In genomic region chr7:67952036-67952681, GRCm38 (mm10) we compare ENCODE assay signal across 8 mouse cellular contexts. TPM values are rescaled to one million over a fixed set of nuclear protein-coding genes. Genes with fewer than 3 reads are reported as not detected.
DNase-seq lines count a peak whose midpoint lies in the region; ATAC-seq and TF ChIP-seq lines count a peak whose summit lies in the region.

No protein-coding gene starts in this region.

- H3K27me3 ChIP-seq in C2C12 (ENCODE audit: control insufficient read depth, insufficient read depth, insufficient read length) = no peaks in the 10 kb centered on the region
- no peaks in the 10 kb centered on the region for H3K27me3 ChIP-seq in forebrain, embryonic 11.5 days (ENCODE audit: control insufficient read depth, insufficient read depth, low read length)
- no peaks in the 10 kb centered on the region for H3K27me3 ChIP-seq in heart, embryonic 16.5 days (ENCODE audit: control insufficient read depth, insufficient read depth, low read length)

- peak; percentile 57 for ATAC-seq in forebrain, embryonic 11.5 days (replicated peaks; ENCODE audit: low FRiP score)
- ATAC-seq in heart, embryonic 16.5 days (replicated peaks; ENCODE audit: extremely low read depth, insufficient read depth, low FRiP score) = peak; percentile 49
- ATAC-seq in neutrophil, adult 5-6 weeks (ENCODE audit: extremely low read depth, insufficient number of reproducible peaks, low FRiP score, poor library complexity, severe bottlenecking) = 0 out of 2 replicates have a peak, but pooled peaks have one; percentile 10

- peaks cover 35% of the 10 kb centered on the region for H3K79me3 ChIP-seq in C2C12 (ENCODE audit: low read depth)

- no peaks in the 10 kb centered on the region for H3K9me3 ChIP-seq in forebrain, embryonic 11.5 days (ENCODE audit: control insufficient read depth, low read length)
- H3K9me3 ChIP-seq in heart, embryonic 16.5 days (replicated peaks; ENCODE audit: control insufficient read depth, low read length) = no peaks in the 10 kb centered on the region

- H3K4me2 ChIP-seq in forebrain, embryonic 11.5 days (ENCODE audit: low read depth, low read length, severe bottlenecking) = peak overlapping the region; percentile 98
- H3K4me2 ChIP-seq in heart, embryonic 16.5 days (ENCODE audit: low read depth, low read length) = peak overlapping the region; percentile 99

- under 1% methylated on average over 84 of the region's 91 CpGs for WGBS in forebrain, embryonic 11.5 days
- under 1% methylated on average over 89 of the region's 91 CpGs for WGBS in heart, embryonic 16.5 days

- TF ChIP-seq CTCF in C2C12 (IDR thresholded peaks at IDR 0.05; ENCODE audit: control insufficient read depth, insufficient read depth, insufficient read length) = no peak

- peaks cover 52% of the 10 kb centered on the region for H3K79me2 ChIP-seq in C2C12 (ENCODE audit: control insufficient read depth, insufficient read depth)

- no peaks in the 10 kb centered on the region for H3K36me3 ChIP-seq in C2C12 (ENCODE audit: control insufficient read depth, insufficient read depth)
- H3K36me3 ChIP-seq in forebrain, embryonic 11.5 days (ENCODE audit: control insufficient read depth, insufficient read depth, low read length) = no peaks in the 10 kb centered on the region
- H3K36me3 ChIP-seq in heart, embryonic 16.5 days (ENCODE audit: control insufficient read depth, insufficient read depth) = no peaks in the 10 kb centered on the region

- H3K27ac ChIP-seq in forebrain, embryonic 11.5 days (ENCODE audit: low read depth, low read length) = peak overlapping the region; percentile 99
- peak overlapping the region; percentile 99 for H3K27ac ChIP-seq in heart, embryonic 16.5 days (ENCODE audit: low read length)

- H3K9ac ChIP-seq in forebrain, embryonic 11.5 days (ENCODE audit: low read length) = peak overlapping the region; percentile 96
- peak overlapping the region; percentile 96 for H3K9ac ChIP-seq in heart, embryonic 16.5 days (ENCODE audit: low read length)

- H3K4me1 ChIP-seq in forebrain, embryonic 11.5 days (replicated peaks; ENCODE audit: control insufficient read depth, insufficient read depth, low read length) = peaks cover 5% of the 10 kb centered on the region; the same call in 1 of the 2 replicates
- peaks cover 18% of the 10 kb centered on the region for H3K4me1 ChIP-seq in heart, embryonic 16.5 days (ENCODE audit: control insufficient read depth, insufficient read depth, low read length)

- peak overlapping the region; percentile 97 for H3ac ChIP-seq in C2C12 (ENCODE audit: control insufficient read depth, insufficient read length, low read depth)

- peak; percentile 54 for DNase-seq in brain, embryonic 18.5 days (ENCODE audit: low read depth, low spot score)
- DNase-seq in forebrain, embryonic 11.5 days (ENCODE audit: low spot score) = peak; percentile 93
- peak; percentile 86 to 93 for DNase-seq in kidney, postnatal 4 days
- peak; percentile 82 to 84 for DNase-seq in lung, adult 18-20 months
- peak; percentile 82 for DNase-seq in testis, postnatal 14 days (ENCODE audit: low spot score)

- peak overlapping the region; percentile 72 for H3K4me3 ChIP-seq in C2C12 (ENCODE audit: insufficient read depth, poor library complexity, severe bottlenecking)
- H3K4me3 ChIP-seq in forebrain, embryonic 11.5 days (ENCODE audit: low read depth, low read length) = peak overlapping the region; percentile 62
- peak overlapping the region; percentile 91 for H3K4me3 ChIP-seq in heart, embryonic 16.5 days (ENCODE audit: low read length)

TF ChIP-seq in C2C12, 6 proteins besides CTCF, POLR2A, EP300 and RAD21:
- TF ChIP-seq MYOD1 (IDR thresholded peaks at IDR 0.05; ENCODE audit: control insufficient read depth, insufficient read length, low read depth) (no peak), MYOG (IDR thresholded peaks at IDR 0.05; ENCODE audit: control insufficient read depth, extremely low read depth, insufficient read length) (no peak), USF1 (IDR thresholded peaks at IDR 0.05; ENCODE audit: low read depth) (no peak), FOSL1 (IDR thresholded peaks at IDR 0.05; ENCODE audit: insufficient read depth, low read length, poor library complexity, severe bottlenecking) (no peak), MAX (IDR thresholded peaks at IDR 0.05) (no peak), CEBPB (IDR thresholded peaks at IDR 0.05; ENCODE audit: low read depth) (no peak)

RNA-seq across cellular contexts. Expression of gene Igf1r, which starts 0.5 kb away (rescaled TPM):
- polyA plus RNA-seq in C2C12 (2012; fragmentation: generic; extraction: Trizol) = 9.8 TPM
- polyA plus RNA-seq in forebrain, embryonic 11.5 days (2014; fragmentation: Nextera tagmentation; extraction: Ambion mirVana) = 17.7 and 18.3 TPM in 2 replicates
- 16.4 and 18.4 TPM in 2 replicates for polyA plus RNA-seq in heart, embryonic 16.5 days (2015; fragmentation: Nextera tagmentation; extraction: Ambion mirVana)
- 86.8 and 90.4 TPM in 2 replicates for total RNA-seq in neutrophil, adult 5-6 weeks (2017)

Comparison
In these comparisons a context has a peak if more than half of its experiments do, and no peak if none do; other contexts are left out.
1. Peak in every context shown above with its lines: DNase-seq, ATAC-seq, H3K4me3 ChIP-seq and H3K27ac ChIP-seq.